Mouse (Mus musculus) right cerebral cortex, adult 2 months (tissue): Measurements from ENCODE around the gene Myh4.

Experiments used
- DNase-seq, 2 experiments: peaks; one replicate each; pipeline ENCODE4 v3.0.0; 2021 to 2022; ENCODE audit warnings: low spot score in 2 of 2

Gene Myh4

DNA sequence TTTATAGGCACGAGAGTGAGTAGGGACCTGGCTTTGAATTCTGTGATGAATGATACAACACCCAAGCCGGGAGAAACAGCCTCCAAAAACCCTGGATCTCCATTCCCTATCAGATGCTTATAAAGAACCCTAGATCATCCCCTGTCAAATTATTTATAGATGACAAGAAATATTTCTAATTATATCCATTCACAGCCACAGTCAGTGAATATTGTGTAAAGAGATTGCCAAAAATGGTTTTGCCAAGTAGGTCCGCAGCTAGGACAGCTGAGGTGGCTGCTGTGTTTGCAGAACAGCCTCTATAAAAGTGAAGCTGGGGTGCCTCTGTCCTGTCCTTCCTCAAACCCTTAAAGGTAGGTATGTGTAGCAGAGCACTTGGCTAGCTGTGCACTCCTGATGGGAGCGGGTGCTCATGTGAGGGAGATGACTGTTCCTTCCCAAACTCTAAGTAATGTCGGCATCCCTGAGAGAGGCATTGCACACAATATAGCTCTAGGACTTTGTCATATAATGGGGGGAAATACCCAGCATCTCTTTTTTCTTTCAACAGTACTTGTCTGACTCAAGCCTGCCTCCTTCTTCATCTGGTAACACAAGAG is at the start of gene Myh4:
TSS of gene Myh4 (plus strand) at position 549 of the 599 bp plus-strand sequence.
- no peak for DNase-seq

DNA sequence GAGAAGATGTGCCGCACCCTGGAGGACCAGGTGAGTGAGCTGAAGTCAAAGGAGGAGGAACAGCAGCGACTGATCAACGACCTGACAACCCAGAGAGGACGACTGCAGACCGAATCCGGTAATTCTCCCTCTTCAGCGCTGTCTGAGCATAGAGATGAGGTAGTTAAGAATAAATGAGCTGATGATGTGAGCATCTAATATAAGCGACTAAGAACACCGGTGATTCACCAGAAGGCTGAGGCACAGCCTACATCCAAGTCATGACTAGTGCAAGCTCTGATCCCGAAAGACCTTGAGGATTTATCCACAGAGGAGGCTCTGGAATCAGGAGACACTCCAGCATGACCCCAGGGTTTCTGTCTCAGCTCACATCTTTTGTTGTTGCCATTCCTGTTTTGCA is 47.5 kb upstream of the Myh4 start:
- DNase-seq = peak in 1 of 2 experiments; percentile 18

DNA sequence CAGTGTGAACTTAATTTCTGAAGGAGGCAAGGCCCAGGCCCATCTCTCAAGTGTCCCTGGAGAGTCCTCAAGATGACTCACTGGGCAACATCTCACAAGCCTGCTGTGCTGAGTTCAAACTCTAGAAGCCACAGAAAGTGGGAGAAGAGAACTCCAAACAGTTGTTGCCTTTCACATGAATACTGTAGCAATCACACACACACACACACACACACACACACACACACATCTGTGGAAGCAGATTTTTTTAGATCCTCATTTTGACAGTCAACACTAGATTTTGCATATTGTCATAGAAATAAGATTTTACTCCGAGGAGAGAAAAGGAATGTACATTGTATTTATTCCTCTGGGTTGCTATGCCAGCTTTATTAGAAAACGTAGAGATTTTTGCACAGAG is 47.0 kb upstream of the Myh4 start:
- DNase-seq = peak; percentile 12 to 28

DNA sequence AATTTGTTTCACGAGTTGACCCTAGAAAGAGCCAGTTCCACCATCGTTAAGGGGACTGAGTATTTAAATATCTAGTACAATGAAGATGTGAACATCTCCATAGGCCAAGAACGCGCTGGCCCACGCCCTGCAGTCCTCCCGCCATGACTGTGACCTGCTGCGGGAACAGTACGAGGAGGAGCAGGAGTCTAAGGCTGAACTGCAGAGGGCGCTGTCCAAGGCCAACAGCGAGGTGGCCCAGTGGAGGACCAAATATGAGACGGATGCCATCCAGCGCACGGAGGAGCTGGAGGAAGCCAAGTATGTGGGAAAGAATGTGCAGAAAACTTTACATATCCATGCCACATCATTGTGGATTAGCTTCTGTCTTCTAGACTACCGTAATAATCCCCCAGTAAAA is 46.3 kb upstream of the Myh4 start:
- DNase-seq = no peak

DNA sequence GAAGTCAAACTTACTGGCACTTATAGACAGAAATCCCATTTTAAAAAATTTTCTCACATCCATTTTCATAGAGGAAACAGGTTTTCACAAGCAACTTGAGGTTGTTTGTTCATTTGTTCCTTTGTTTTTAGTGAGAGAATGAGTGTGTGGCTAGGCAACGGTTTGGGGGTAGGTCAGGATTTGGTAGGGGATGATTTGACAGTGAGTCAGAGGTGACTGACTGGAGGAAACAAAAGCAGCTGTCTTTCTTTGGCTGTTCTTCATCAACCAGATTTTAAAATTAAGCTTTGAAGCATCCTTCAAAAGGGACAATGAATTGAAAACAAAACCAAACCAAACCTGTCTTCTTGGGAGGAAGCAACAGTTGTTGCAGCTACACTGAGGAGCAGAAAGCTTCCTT is 38.5 kb upstream of the Myh4 start:
- no peak for DNase-seq

DNA sequence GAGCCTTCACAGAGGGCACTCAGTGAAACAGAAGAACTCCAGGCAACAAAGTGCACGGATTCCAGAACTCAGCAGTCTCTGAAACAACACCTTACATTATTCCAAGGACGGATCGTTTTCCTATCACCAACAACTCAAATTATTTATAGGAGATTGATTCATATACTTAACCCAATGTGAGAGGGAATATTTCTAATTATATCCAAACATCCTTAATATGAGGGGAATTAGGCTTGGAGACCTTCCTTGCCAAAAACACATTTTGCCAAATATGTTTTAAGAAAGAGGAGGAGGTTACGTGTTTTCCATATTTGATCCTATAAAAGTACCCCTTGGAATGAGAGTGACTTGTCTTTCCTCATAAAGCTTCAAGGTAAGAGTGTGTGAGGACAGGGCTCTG is 38.1 kb upstream of the Myh4 start, which contains the start of gene Myh1:
TSS of gene Myh1 (plus strand) at position 301 of the 400 bp plus-strand sequence.
- DNase-seq = no peak

DNA sequence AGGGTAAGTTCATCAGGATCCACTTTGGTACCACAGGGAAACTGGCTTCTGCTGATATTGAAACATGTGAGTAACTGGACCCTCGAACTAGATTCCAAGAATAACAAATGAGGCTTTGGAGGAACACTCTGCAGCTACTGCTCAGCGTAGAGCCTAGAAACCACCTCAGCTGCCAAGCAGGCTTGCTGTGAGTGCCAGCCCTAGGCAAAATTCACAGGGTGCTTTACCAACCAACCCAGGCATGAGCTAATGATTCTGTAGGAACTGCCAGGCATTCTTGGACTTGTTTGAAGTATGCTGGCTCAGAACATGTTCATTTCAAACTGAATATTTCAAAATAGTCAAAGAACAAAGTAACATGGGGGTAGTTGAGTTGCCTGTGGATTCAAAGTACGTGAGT is 33.1 kb upstream of the Myh4 start:
- DNase-seq = no peak

DNA sequence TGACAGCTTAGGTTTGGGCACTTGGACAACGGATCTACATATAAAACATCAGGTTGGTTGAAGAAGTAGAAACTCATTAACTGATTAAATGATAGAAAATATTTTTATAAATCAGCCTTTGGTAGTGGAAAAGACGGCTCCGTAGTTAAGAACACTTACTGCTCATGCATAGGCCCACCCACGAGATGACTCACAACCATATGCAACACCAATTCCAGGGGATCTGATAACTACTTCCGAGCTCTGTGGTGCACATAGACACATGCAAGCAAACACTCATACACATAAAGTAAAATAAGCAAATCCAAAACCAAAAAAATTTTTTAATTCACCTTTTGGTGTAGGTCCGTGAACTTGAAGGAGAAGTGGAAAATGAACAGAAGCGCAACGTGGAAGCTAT is 16.0 kb upstream of the Myh4 start:
- peak; percentile 18 to 50 for DNase-seq

DNA sequence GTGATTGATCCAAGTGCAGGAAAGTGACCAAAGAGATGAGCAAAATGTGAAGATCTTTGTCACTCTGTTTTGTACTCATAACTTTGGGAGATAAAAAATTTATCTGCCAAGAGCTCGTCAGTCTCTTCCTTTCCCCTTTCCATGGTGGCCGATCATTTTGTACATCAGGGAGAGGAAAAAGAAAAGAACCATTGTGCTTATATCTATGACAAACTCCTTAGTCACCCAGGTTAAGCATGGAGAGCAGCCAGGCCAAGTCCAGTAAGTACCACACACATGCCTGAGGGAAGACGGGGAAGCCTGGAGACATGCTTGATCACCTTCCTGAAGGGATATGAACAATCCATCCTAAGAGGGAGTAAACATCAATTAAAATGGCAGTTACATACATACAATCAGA is 13.4 kb upstream of the Myh4 start:
- no peak for DNase-seq

DNA sequence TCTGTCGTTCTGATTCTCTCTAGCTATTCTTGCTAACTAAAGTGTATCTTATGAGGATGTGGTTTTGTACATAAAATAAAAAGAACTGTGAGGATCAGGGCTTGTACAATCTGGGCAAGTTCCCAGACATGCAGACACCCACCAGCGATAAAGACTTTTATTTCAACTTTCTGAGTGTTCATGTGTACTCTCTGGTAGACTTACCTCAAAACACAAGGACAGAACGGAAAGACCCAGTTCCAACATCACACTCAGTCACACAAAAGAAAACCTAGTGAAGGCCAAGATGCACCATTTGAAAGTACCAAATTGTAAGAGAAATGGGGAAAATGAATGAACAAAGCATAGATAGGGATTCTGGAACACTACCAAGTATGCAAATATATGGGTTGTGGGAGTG is 9.1 kb upstream of the Myh4 start:
- DNase-seq = no peak

DNA sequence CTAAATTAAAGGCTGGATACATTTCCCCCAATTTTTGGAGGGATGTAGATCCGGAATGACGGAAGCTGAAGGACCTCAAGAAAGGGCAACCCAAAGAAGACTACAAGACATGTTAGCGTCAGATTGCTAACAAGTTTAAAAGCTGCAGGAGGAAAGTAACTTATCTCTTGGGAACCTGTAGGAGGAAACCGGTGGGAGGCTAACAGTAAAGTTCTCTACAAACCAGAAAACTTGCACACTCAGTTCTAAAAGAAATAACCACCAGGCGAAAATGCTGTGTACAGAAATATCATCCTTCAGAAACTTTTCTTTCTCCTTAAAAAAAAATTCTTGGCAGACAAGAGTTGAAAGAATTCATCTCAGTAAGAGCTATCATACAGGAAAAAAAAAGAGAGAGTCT is 8.7 kb upstream of the Myh4 start:
- DNase-seq = peak; percentile 23 to 37

DNA sequence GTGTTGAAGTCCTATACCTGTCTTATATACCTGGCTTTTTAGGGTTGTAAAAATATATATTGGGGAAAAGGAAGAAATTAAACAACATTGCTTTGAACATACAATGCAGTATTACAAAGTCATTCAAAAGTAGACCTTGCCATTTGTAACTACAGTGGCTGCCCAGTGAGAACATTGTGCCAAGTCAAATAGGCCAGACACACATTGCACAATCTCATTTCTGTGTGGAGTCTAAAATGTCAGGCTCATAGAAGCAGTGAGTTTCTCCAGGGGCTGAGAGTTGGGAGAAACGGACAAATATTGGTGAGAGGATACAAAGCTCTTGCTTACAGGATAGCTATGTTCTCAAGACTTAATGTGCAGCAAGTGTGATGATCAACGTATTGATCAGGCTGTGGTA is 7.9 kb upstream of the Myh4 start:
- DNase-seq = no peak

DNA sequence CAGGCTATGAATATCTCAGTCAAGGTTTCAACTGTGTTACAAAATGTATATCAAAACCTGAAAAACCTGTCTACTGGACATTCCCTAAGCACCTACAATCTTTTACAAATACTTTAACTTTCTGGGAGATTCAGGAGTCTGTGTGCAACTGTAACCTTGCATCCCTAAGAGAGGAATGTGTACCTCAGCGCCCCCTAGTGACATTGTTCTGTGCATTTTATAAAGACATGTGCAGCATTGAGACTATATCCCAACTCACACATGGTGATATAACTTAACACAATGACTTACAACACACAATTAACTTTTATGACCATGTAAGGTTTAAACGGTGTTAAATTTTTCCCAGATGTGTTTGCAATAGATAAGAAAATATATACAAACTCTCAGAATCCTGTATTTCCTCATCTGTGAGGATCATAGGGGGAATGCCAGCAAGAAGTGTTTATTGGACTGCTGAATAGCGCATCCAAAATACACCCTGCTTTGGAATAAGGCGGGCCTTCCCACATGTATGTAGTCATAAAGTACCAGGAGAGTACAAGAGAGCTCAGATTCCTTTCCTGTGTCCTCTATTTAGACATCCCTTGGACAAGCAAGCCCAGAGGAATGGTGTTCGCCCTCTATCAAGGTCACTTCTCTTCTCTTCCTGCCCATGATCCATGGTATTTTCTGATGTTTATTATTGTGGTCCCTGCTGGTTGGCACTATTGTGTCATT is 2.0 kb upstream of the Myh4 start:
- peak; percentile 49 to 51 for DNase-seq

DNA sequence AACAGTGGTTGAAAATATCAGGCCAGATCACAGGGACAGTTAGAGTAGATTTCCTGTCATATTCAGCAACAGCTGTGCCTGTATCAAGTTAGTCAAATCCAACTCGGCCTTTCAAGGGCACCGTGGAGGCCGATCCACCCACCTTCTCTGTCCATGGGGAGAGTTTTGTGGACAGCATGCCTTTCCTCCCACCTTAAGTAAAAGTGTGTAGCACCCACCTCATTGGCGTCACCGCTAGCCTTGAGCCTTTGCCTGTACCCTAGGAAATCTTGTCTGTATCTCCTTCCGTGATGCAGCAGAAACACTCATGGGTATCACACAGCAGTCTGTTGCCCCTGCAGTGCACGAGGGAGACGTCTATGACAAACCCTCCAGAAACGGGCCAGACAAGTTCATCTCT is 1.0 kb upstream of the Myh4 start:
- no peak for DNase-seq

DNA sequence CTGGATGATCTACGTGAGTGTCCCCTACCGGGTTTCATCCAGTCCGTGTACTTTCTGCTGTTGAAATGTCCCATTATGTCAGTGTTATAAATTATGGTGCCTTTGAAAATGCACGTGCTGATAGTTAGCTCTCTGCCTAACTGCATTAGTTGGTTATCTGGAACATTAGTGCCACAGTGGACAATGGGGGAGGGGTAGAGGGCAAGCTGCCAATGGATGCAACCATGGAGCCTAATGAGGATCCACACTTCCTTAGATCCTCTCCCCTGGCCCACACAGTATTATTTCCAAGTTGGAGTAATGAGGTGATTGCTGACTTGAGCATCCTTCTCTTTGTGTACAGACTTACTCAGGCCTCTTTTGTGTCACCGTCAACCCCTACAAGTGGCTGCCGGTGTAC is 3.2 kb downstream of the Myh4 start:
- DNase-seq = no peak

DNA sequence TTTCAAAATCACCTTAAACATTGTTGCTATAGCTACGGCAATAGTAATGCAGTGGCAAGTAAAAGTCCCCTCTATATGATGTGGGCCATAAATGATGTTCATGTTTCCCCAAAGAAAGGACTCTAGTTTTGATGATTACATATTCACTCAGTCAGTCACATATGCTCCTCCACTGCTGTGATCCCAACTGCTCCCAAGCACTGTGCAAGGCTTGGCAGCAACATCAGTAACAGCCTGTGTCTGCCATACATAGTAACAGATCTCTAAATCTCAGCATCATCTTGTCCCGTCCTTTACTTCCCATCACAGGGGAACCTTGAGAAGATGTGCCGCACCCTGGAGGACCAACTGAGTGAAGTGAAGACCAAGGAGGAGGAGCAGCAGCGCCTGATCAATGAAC is 15.9 kb downstream of the Myh4 start:
- no peak for DNase-seq

DNA sequence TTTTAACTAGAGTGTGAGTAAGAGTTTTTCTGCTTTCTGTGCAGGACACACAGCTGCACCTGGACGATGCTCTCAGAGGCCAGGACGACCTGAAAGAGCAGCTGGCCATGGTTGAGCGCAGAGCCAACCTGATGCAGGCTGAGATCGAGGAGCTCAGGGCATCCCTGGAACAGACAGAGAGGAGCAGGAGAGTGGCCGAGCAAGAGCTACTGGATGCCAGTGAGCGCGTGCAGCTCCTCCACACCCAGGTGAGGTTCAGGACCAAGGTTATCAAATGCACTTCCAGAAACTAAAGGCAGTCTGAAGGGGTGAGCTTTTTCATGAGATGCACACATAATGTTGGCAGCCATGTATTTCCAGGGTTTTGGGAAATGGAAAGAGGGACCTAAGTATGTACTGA is 19.2 kb downstream of the Myh4 start:
- no peak for DNase-seq

DNA sequence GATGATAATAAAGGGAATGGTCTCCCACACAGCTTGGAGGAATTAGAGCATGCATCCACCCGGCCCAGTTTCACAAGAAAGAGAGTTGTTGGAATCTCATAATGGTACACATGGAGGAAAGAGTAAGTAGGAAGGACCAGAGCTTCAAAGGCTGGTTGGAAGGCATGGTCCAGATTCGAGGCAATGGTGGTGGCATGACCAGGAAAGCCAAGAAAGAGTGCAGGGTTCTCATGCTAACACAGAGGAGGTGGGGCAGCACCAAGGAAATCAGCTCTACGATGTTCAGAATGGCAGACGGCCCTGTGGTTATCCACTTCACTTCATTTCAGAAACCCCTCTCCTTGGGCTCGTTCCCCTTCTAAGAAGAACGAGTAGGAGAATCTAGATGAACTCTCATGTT is 23.1 kb downstream of the Myh4 start:
- no peak for DNase-seq

DNA sequence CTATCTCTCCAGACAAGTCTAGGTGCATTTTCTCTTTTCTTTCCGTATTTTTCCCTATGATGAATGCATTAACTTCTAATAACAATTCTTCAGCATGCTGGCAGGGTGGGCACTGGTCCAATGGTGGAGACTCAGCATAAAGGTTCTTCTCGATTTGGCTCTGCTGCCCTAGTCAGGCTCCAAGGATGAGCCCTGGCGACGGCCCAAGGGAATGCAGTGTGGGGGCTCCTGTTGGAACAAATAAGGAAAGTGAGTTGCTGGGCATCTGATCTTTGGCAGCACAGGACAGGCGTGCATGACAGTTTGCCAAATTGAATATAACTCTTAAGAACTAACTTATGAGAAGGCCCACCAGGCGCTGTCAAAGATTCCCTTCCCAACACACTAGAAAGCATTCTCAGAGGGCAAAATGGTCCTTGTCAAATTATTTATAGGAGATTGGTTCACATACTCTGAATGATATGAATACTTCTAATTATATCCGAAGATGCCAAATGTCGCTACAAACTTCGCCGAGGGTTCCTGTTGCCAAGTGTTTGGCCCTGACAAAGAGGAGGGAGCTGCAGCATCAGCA is 38.9 kb downstream of the Myh4 start, which contains the start of gene Myh8:
TSS of gene Myh8 (plus strand) at position 524 of the 574 bp plus-strand sequence.
- DNase-seq = no peak

DNA sequence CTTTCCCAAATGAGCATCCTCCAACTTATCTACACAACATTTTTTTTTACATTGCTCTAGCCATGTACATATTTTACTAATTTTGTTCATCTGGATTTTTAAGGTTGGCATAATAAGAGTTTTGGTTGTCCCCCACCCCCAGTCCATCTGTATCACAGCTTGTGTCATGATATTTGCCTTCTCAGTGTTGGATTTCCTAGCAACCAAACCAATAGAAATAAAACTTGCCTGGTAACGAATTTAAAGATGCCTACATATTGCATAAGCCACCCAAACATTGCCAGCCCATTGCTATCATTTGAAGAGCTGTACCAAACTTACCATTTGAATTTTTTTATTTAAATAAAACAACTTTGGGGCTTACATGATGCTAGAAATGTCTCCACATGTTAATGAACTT is 55.6 kb downstream of the Myh4 start:
- peak; percentile 17 to 47 for DNase-seq
